Mouse (Mus musculus) midbrain, embryonic 15.5 days (tissue): ENCODE data around the gene Slco2a1. TPM values are rescaled to one million over a fixed set of nuclear protein-coding genes. Genes with fewer than 3 reads are reported as not detected.

Source experiments
- ATAC-seq: fragments of 200-750 bp; cut with Nextera tagmentation; replicated peaks from 2 replicates; pipeline ENCODE4 v1.8.0; 2017; ENCODE audit warnings: moderate TSS enrichment
- H3K27ac ChIP-seq: fragments of 300-500 bp; sonication (generic); 2 replicates; pipeline ENCODE4 v1.5.1; 2015; ENCODE audit warnings: mild to moderate bottlenecking, inconsistent platforms
- H3K27me3 ChIP-seq: fragments of 300-500 bp; sonication (generic); replicated peaks from 2 replicates; pipeline ENCODE4 v1.6.1; 2015; ENCODE audit warnings: inconsistent platforms
- H3K36me3 ChIP-seq: fragments of 300-500 bp; sonication (generic); replicated peaks from 2 replicates; pipeline ENCODE4 v1.6.1; 2015; ENCODE audit warnings: inconsistent platforms
- H3K4me1 ChIP-seq: fragments of 300-500 bp; sonication (generic); 2 replicates; pipeline ENCODE4 v1.6.1; 2015; ENCODE audit warnings: inconsistent platforms
- H3K4me2 ChIP-seq: fragments of 300-500 bp; sonication (generic); 2 replicates; pipeline ENCODE4 v1.6.1; 2015; ENCODE audit warnings: inconsistent platforms, mild to moderate bottlenecking, moderate library complexity
- H3K4me3 ChIP-seq: fragments of 300-500 bp; sonication (generic); 2 replicates; pipeline ENCODE4 v1.5.1; 2015; ENCODE audit warnings: mild to moderate bottlenecking, inconsistent platforms
- H3K9ac ChIP-seq: fragments of 300-500 bp; sonication (generic); 2 replicates; pipeline ENCODE4 v1.6.1; 2015; ENCODE audit warnings: mild to moderate bottlenecking, inconsistent platforms
- H3K9me3 ChIP-seq: fragments of 300-500 bp; sonication (generic); 2 replicates; pipeline ENCODE4 v1.6.1; 2016; ENCODE audit warnings: inconsistent platforms
- WGBS: fragments of 180-500 bp; shearing (Covaris S2); methylation state at CpG from one replicate; pipeline ENCODE4 v1.1.7; 2015; ENCODE audit warnings: mixed read lengths; 5-methylcytosine and 5-hydroxymethylcytosine counted together
- polyA plus RNA-seq: library from polyadenylated mRNA; unstranded; fragments of >200 nt; fragmentation: Nextera tagmentation; extraction: Ambion mirVana; gene quantifications from 2 replicates; pipeline ENCODE4 v1.2.1, GENCODE M21; 2015

Slco2a1 gene
- polyA plus RNA-seq, 1 experiment from 2014 or later: 3.0 TPM

GRCm38 (mm10) chr9:102964644-102965043, 23.9 kb upstream of the Slco2a1 start:
- Histone ChIP-seq H3K27ac (no peak overlapping the region), H3K9me3 (no peaks in the 10 kb centered on the region), H3K27me3 (no peaks in the 10 kb centered on the region), H3K4me1 (peaks cover 5% of the 10 kb centered on the region; the same call in 1 of the 2 replicates), H3K4me2 (no peak overlapping the region), H3K36me3 (no peaks in the 10 kb centered on the region), H3K4me3 (no peak overlapping the region), H3K9ac (no peak overlapping the region)
- no peak for ATAC-seq
- 94% methylated on average over 9 of the region's 9 CpGs for WGBS

GRCm38 (mm10) chr9:102972393-102973050, 16.0 kb upstream of the Slco2a1 start:
- no peak overlapping the region for H3K27ac ChIP-seq
- H3K27me3 ChIP-seq: no peaks in the 10 kb centered on the region
- H3K4me2 ChIP-seq: no peak overlapping the region
- H3K9ac ChIP-seq: no peak overlapping the region
- no peaks in the 10 kb centered on the region for H3K4me1 ChIP-seq
- no peak for ATAC-seq
- no peaks in the 10 kb centered on the region for H3K9me3 ChIP-seq
- no peak overlapping the region for H3K4me3 ChIP-seq
- no peaks in the 10 kb centered on the region for H3K36me3 ChIP-seq
- 79% methylated on average over 2 of the region's 2 CpGs for WGBS

GRCm38 (mm10) chr9:102975887-102976286, 12.6 kb upstream of the Slco2a1 start:
- no peak overlapping the region for H3K27ac ChIP-seq
- ATAC-seq: no peak
- no peak overlapping the region for H3K4me2 ChIP-seq
- WGBS: 89% methylated on average over 2 of the region's 2 CpGs
- no peaks in the 10 kb centered on the region for H3K27me3 ChIP-seq
- H3K4me1 ChIP-seq: no peaks in the 10 kb centered on the region
- H3K9ac ChIP-seq: no peak overlapping the region
- H3K9me3 ChIP-seq: no peaks in the 10 kb centered on the region
- H3K4me3 ChIP-seq: no peak overlapping the region
- no peaks in the 10 kb centered on the region for H3K36me3 ChIP-seq

GRCm38 (mm10) chr9:102977090-102977489, 11.4 kb upstream of the Slco2a1 start:
- Histone ChIP-seq H3K9me3 (no peaks in the 10 kb centered on the region), H3K4me2 (no peak overlapping the region), H3K27ac (no peak overlapping the region), H3K27me3 (no peaks in the 10 kb centered on the region), H3K9ac (no peak overlapping the region), H3K4me1 (no peaks in the 10 kb centered on the region), H3K4me3 (no peak overlapping the region), H3K36me3 (no peaks in the 10 kb centered on the region)
- WGBS: 91% methylated on average over 1 of the region's 1 CpGs
- no peak for ATAC-seq

GRCm38 (mm10) chr9:102977791-102978492, 10.6 kb upstream of the Slco2a1 start:
- no peaks in the 10 kb centered on the region for H3K36me3 ChIP-seq
- WGBS: 78% methylated on average over 9 of the region's 9 CpGs
- no peaks in the 10 kb centered on the region for H3K4me1 ChIP-seq
- no peaks in the 10 kb centered on the region for H3K9me3 ChIP-seq
- H3K4me2 ChIP-seq: no peak overlapping the region
- ATAC-seq: no peak
- H3K9ac ChIP-seq: no peak overlapping the region
- H3K4me3 ChIP-seq: no peak overlapping the region
- no peaks in the 10 kb centered on the region for H3K27me3 ChIP-seq
- no peak overlapping the region for H3K27ac ChIP-seq

- no peaks in the 10 kb centered on the region for H3K27me3 ChIP-seq
- H3K36me3 ChIP-seq: no peaks in the 10 kb centered on the region
- H3K4me2 ChIP-seq: no peak overlapping the region
- no peaks in the 10 kb centered on the region for H3K9me3 ChIP-seq
- 94% methylated on average over 3 of the region's 3 CpGs for WGBS
- H3K4me1 ChIP-seq: no peaks in the 10 kb centered on the region
- ATAC-seq: no peak
- no peak overlapping the region for H3K4me3 ChIP-seq
- no peak overlapping the region for H3K9ac ChIP-seq
- no peak overlapping the region for H3K27ac ChIP-seq
Measured at GRCm38 (mm10) chr9:102979011-102979700, 9.4 kb upstream of the Slco2a1 start.

- WGBS: 62% methylated on average over 10 of the region's 10 CpGs
- no peak for ATAC-seq
- H3K36me3 ChIP-seq: no peaks in the 10 kb centered on the region
- H3K9ac ChIP-seq: no peak overlapping the region
- no peaks in the 10 kb centered on the region for H3K27me3 ChIP-seq
- H3K9me3 ChIP-seq: no peaks in the 10 kb centered on the region
- H3K4me1 ChIP-seq: no peaks in the 10 kb centered on the region
- no peak overlapping the region for H3K27ac ChIP-seq
- H3K4me2 ChIP-seq: no peak overlapping the region
- H3K4me3 ChIP-seq: no peak overlapping the region
Measured at GRCm38 (mm10) chr9:102979956-102980355, 8.6 kb upstream of the Slco2a1 start.

- H3K4me3 ChIP-seq: no peak overlapping the region
- 92% methylated on average over 5 of the region's 5 CpGs for WGBS
Measured at GRCm38 (mm10) chr9:102980420-102980819, 8.1 kb upstream of the Slco2a1 start.

GRCm38 (mm10) chr9:102981791-102982190, 6.7 kb upstream of the Slco2a1 start:
- no peak overlapping the region for H3K4me3 ChIP-seq
- H3K9me3 ChIP-seq: no peaks in the 10 kb centered on the region
- no peak overlapping the region for H3K4me2 ChIP-seq
- 93% methylated on average over 2 of the region's 2 CpGs for WGBS
- H3K27ac ChIP-seq: no peak overlapping the region
- H3K27me3 ChIP-seq: no peaks in the 10 kb centered on the region
- H3K36me3 ChIP-seq: no peaks in the 10 kb centered on the region
- no peak overlapping the region for H3K9ac ChIP-seq
- no peak for ATAC-seq
- H3K4me1 ChIP-seq: no peaks in the 10 kb centered on the region

More at GRCm38 (mm10) chr9:102980420-102980819, 8.1 kb upstream of the Slco2a1 start:
- no peaks in the 10 kb centered on the region for H3K27me3 ChIP-seq
- no peak overlapping the region for H3K4me2 ChIP-seq
- no peak overlapping the region for H3K27ac ChIP-seq
- ATAC-seq: no peak
- H3K4me1 ChIP-seq: no peaks in the 10 kb centered on the region
- no peaks in the 10 kb centered on the region for H3K36me3 ChIP-seq
- no peak overlapping the region for H3K9ac ChIP-seq
- H3K9me3 ChIP-seq: no peaks in the 10 kb centered on the region

- 86% methylated on average over 3 of the region's 3 CpGs for WGBS
- no peak overlapping the region for H3K27ac ChIP-seq
- no peaks in the 10 kb centered on the region for H3K4me1 ChIP-seq
- H3K4me2 ChIP-seq: no peak overlapping the region
- H3K9me3 ChIP-seq: no peaks in the 10 kb centered on the region
- no peak overlapping the region for H3K4me3 ChIP-seq
- no peaks in the 10 kb centered on the region for H3K36me3 ChIP-seq
- no peaks in the 10 kb centered on the region for H3K27me3 ChIP-seq
- ATAC-seq: no peak
- H3K9ac ChIP-seq: no peak overlapping the region
Measured at GRCm38 (mm10) chr9:102982376-102982775, 6.1 kb upstream of the Slco2a1 start.

GRCm38 (mm10) chr9:102985111-102985510, 3.4 kb upstream of the Slco2a1 start:
- ATAC-seq: no peak
- H3K27me3 ChIP-seq: no peaks in the 10 kb centered on the region
- 62% methylated on average over 1 of the region's 1 CpGs for WGBS
- no peaks in the 10 kb centered on the region for H3K9me3 ChIP-seq
- H3K4me2 ChIP-seq: no peak overlapping the region
- no peak overlapping the region for H3K27ac ChIP-seq
- H3K4me1 ChIP-seq: peaks cover 7% of the 10 kb centered on the region
- H3K9ac ChIP-seq: no peak overlapping the region
- H3K4me3 ChIP-seq: no peak overlapping the region
- H3K36me3 ChIP-seq: no peaks in the 10 kb centered on the region

- H3K36me3 ChIP-seq: no peaks in the 10 kb centered on the region
- WGBS: 50% methylated on average over 4 of the region's 4 CpGs
- H3K4me2 ChIP-seq: no peak overlapping the region
- H3K9me3 ChIP-seq: no peaks in the 10 kb centered on the region
- no peak for ATAC-seq
- H3K9ac ChIP-seq: no peak overlapping the region
- no peak overlapping the region for H3K27ac ChIP-seq
- no peak overlapping the region for H3K4me3 ChIP-seq
- H3K27me3 ChIP-seq: no peaks in the 10 kb centered on the region
- H3K4me1 ChIP-seq: peaks cover 15% of the 10 kb centered on the region
Measured at GRCm38 (mm10) chr9:102985939-102986338, 2.6 kb upstream of the Slco2a1 start.
